Mouse (Mus musculus) liver, postnatal 0 days (tissue): ENCODE results near the gene Clk3.

ENCODE experiments used
- CTCF ChIP-seq: sonication (generic); IDR thresholded peaks from 2 replicates; pipeline ENCODE4 v1.5.1; 2016; ENCODE audit warnings: antibody characterized with exemption, low read depth
- EP300 ChIP-seq: IDR thresholded peaks from 2 replicates; pipeline ENCODE4 v1.6.1; 2016; ENCODE audit warnings: antibody characterized with exemption, low read depth, mild to moderate bottlenecking

DNA sequence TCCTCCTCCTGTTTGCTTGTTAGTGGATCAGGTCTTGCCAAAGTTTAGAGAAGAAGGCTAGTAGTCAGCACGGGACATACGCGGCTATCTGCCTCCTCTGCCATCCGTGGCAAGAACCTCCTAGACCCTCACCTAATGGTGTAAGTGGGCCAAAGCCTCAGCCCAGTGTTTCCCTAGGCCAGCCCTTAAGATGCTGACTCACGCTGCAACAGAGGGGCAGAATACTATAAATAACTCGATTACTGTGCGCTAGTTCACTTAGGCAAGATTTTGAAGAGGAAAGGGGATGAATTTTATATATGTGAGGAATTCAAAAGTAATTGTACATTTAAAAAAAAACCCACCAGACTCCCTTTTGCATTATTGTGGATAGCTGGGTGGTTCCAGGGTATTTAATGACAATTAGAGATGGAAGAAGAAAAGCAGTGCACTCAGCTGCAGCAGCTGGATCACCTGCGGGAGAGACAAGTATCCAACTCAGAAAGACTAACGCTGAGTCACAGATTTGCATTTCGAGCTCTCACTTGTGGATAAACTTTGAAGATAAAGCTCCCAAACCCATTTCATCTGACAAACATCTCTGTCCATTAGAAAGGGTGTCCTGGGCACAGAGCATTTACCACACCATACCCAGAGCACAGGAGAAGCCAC, 39.6 kb upstream of the Clk3 start:
- TF ChIP-seq CTCF (no peak), EP300 (no peak)
